Mouse (Mus musculus) layer of hippocampus, postnatal 10 days (tissue): ENCODE data around the gene Dmc1. TPM values are rescaled to one million over a fixed set of nuclear protein-coding genes. Genes with fewer than 3 reads are reported as not detected.
A peak's percentile ranks its signal among the peaks of the same experiment; 100 is the strongest.

Source experiments
- DNase-seq, 2 experiments: peaks; one replicate each; pipeline ENCODE4 v3.0.0; 2021; ENCODE audit warnings: low spot score in 2 of 2
- long read RNA-seq: library from polyadenylated mRNA; stranded (forward); transcript quantifications from one replicate; pipeline ENCODE4 v2.0.0, GENCODE M21; 2023
- total RNA-seq, 2 experiments: library from RNA; stranded (reverse); gene quantifications; 2 replicates each; pipeline ENCODE4 v1.2.3; 2021

Gene Dmc1
- total RNA-seq, result 1 to 10 TPM; 1.3 to 1.7 TPM
- long read RNA-seq, result 0 reads

DNA sequence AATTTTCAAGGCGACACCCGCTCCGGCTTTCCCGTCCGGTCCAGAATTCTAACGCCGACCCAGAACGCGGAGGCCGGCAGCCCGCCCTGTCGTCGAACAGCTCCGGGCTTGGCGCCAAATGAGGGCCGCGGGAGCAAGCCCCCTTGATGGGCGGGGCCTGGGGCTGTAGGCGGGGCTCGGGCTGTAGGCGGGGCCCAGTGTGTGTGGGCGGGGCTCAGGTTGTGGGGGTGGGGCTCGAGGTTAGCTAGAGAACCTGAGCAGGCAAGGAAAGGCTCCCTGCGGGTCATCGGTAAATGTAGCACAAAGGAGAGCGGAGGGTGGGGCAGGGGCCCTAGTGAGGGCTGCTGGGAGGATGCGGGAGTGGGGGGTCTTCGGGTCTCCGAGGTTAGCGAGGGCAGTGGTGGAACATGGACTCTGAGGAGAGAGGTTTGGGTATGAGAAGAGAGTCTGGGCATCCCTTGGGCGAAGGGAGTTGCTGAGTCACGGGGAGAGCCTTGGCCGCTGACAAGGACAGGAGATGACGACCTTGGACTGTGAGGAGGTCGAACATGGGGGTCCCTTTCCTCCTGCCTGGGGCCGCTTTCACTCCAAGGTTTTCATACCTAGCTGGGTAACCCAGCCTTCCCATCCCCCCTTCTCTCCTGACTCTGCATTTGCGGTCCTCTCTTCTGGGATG is at the start of gene Dmc1:
Gene Dmc1 (minus strand): TSS at position 120 of the 676 bp plus-strand sequence.
- peak; percentile 43 to 54 for DNase-seq

DNA sequence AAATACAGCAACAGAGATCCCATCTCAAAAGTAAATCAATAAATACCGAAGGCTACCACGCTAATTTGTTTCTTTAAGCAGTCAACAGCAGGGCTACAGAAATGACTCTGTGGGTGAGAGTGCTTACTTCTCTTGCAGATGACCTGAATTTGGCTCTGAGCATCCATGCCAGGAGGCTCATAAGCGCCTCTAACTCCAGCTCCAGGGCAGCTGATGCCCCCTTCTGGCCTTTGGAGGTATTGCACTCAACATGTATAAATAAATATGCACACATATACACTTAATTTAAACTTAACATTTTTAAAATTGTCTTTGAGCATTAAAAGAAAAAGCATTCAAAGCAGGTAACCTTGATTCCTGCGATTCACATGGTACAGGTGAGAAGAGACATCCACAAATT is 46.6 kb upstream of the Dmc1 start:
- no peak for DNase-seq

DNA sequence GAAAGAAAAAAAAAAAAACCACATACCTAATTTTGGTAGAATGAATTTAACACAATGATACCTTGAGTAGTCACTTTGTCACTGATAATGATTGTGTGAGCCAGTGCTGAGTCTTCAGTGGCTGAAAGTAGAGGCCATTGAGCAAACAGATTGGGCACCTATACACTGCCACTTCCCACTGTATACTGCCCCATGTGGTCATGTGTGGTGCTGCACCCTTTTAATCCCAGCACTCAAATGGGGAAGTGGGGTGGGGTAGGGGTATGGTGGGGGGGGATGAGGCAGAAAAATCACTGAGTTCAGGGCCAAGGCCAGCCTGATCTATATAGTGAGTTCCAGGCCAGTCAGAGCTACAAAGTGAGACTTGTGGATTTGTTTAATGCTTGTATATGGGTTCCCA is 45.7 kb upstream of the Dmc1 start:
- DNase-seq, result peak; percentile 56 to 59

DNA sequence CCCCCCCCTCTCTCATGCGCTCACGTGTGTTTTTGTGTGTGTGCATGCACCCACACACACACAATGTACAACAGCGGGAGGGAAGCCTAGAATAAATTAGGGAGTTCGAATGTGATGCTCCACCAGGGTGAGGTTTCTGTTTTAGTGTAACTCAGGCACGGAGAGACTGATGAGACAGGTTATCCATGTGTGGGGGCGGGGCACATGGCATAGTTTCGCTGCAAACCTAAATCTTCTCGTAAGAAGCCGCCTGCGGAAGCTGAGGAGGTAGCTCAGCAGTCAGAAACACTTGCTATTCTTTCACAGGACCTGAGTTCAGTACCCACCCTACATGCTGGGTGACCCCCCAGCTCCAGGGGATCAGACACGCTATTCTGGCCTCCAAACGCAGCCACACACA is 43.2 kb upstream of the Dmc1 start:
- DNase-seq, result no peak

DNA sequence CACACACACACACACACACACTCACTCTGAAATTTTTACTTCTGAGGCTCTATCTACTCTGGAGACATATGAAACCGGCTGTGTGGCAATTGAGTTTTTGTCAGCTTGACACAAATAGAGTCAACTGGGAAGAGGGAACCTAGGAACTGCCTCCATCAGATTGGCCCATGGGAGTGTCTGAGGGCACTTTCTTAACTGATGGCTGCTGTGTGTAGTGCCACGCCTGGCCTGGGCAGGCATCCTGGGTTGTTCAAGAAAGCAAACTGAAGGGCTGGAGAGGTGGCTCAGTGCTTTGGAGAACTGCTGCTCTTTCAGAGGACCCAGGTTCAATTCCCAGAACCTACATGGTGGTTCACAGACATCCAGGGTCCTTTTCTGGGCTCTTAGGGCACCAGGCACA is 40.6 kb upstream of the Dmc1 start:
- DNase-seq, result no peak

DNA sequence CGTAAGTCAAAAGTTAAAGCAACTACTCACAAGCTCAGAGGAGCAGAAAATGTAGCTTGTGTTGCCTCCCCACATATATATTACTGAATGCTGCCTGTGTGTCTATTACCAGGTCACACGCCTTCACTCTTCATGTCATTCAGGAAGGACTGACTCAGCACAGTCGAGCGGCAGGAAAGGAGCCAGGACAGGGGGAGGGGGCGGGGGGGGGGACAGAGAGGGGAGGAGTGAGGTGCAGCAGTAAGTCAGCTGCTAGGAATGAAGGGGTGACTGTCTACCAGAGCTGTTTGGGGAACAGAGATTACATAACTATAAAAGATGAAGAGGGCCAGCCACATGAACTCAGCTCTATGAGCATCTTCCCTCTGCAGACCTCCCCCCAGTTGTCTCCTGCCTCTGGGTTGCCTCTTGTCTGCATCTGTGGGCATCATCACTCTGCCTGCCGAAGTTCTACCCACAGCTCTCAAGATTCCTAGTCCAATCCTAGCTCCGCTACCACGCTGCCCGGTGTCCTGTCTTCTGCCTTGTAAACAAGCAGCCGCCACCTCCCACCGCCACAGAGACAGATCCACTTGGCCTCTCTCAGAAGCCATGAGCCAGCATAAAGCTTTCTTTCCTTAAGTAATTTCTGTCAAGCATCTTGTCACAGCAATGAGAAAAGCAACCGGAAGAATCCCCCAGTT is 36.4 kb upstream of the Dmc1 start:
- DNase-seq, result no peak

DNA sequence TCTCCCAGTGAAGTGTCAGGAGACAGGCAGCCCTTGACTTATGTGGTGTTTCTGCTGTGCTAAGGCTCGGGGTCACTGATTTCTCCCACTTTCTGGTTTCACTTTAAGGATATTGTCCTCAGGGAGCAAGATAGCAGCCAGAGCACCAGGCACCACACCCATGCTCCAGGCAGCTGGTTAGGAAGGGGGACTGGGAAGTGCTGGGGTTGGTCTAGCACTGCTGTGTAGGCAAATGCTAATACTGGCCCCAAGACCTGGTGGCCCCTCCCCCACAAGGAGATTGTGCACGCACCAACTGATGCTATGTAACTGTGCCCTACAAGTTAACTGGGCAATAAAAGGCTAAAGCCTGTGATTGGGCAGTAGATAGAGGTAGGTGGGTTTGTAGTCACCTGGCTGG is 25.6 kb upstream of the Dmc1 start:
- no peak for DNase-seq

DNA sequence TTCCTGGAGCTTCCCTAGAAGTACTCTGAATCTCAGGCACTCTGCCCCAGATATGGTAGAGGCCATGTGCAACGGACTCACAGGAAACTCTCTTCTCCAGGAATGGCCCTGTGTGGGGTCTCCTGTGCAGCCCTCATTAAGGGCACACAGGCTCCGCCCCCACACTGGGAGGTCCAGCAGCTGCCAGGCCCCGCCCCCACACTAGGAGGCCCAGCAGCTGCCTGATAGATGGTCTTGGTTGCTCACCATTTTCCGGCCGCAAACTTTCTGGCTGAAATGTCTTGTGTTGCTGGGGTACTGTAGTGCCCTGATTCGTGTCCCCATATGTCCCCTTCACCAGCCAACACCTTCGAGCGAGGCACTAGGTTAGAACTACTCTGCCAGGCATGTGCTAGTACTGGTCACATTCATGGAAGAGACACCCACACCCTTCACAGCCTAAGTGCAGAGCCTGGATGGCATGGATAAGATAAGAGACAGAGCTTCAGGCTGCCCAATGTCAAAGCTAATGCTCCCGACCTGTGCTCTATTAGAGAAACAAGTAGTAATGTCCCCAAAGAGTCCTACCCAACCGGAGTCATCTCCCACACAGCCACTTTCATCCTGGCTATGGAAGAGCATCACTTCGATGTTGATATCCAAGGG is 15.0 kb upstream of the Dmc1 start:
- no peak for DNase-seq

DNA sequence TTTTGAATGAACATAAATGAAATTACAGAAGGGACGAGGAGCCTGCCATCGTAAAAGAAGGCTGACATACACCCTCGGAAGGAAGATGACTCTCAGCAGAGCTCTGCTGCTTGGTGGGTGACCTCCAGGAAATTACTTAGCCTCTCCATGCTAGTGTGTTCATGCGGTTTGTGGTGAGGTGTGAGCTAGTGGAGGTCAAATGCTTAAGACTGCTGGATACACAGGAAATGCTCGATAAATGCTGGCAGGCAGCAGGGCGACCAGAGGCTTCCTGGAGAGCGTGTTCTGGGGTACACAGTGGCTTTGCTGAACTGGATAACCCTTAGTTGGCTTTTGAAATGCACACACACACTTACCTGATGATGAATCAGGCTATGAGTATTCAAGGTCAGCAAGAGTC is 13.5 kb upstream of the Dmc1 start:
- DNase-seq, result no peak

DNA sequence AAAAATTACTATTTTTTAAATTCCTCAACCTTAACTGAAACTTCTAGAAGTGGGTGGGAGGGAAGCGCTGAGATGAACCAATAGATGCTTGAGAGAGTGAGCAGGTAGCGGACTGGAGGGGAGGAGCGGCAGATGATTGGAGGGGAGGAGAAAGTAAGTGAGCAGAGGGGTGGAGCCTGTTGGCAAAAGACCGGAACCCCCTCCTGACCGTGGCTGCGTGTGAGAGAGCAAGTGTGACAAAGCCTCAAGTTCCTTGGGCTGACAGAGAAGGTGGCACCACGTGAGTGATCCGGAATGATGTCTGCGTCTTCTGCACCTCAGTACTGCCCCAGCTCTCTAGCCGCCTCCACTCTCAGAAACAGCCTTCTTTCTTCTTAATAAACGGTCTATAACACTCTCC is 12.2 kb upstream of the Dmc1 start:
- DNase-seq, result no peak

DNA sequence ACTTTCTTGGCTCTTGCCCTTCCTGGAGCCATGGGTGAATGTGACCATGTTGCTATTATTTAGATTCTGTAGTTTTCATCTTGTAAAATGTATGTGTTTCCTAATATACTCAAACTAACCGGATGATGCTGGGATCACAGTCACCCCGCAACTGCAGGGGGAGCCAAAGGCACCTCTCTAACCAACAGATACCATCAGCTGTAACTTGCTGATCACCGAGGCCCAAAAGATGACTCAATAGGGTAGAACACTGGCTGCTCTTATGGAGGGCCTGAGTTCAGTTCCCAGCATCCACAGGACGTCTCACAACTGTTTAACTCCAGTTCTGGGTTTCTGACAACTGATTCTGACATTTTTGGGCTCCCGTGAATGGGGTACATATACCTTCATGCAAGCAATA is 11.8 kb upstream of the Dmc1 start:
- DNase-seq, result no peak

DNA sequence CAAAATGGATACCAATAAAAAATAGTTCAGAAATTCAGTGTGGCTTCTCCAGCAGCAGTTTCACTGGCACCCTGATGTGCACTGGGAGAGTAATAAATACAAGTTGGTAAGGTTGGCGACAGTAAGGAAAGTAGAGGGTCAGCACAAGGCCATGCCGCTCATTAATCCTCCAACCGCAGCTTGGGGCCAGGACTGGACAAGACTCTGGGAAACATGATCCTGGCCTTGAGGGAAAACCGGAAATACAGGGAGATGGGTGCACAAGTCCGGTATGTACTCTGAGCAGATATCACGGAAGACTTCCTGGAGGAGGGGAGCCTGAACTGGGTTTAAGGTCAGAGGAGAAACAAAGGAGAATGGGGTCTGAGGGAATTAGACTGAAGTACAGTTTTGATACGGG is 10.6 kb upstream of the Dmc1 start:
- DNase-seq, result no peak

DNA sequence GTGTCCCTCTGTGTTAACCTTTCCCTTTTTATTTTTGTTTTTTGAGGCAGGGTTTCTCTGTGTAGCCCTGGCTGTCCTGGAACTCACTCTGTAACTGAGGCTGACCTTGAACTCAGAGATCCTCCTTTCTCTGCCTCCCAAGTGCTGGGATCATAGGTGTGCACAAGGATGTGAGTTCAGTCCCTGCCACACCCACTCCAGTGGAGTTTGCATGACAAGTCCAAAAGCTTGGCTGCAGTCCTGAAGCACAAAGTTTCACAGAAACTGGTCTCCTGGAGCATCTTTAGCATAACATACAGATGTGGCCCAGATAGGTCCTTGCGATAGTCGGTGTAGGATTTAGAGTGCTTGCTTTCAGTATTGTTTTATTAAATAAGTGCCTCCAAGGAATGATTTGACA is 4.3 kb upstream of the Dmc1 start:
- no peak for DNase-seq

DNA sequence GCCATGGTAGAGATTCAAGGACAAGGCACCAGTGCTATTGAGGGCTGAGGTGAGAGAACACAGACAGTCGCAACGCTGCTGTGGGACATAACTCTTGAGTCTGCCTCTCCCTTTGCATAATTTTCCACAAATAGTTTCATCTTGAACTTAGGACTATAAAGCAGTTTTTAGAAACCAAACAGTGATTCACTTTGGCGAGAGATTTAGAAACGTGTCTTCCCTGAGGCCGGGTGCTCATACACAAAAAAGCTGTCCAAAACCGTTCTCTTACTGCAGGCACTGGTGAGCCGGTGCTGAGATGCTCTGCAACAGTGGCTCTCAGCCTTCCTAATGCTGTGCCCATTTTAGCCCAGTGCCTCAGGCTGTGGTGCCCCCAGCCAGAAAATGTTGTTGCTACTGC is 3.3 kb upstream of the Dmc1 start:
- DNase-seq, result no peak

DNA sequence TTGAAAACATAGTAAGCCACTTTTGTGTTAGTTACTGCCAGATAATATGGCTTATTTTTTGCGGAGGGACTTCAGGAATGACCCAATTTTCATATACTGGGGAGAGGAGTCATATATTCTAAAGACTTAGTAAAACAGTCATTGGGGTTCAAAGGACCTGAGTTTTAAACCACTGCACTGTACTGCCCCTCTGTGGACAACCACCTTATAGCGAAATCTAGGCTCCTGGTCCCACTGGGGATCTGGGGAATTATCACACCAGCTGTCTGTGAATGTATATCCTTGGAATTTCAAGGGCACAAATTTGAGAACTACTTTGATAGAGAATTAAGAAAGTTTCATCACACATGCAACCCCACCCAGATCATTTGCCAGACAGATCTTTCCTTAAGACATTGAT is 2.8 kb upstream of the Dmc1 start:
- DNase-seq, result peak; percentile 39 to 40

DNA sequence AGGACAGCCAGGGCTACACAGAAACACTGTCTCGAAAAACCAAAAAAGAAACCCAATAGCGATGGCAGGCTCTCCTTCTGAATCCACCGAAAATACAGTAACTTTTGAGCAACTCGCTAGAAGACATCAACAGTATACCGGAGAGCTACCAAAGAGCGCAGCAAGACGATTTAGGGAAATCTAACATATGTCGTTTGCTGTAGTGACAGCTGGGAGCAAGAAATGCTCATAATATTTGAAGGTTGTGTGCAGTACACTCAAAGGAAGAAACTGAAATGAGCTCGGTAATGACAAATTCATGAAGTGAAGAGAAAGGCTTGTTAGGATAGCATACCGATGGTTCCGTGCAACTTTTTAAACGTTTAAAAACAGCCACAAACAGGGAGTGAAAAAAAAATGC is 1.3 kb upstream of the Dmc1 start:
- no peak for DNase-seq

DNA sequence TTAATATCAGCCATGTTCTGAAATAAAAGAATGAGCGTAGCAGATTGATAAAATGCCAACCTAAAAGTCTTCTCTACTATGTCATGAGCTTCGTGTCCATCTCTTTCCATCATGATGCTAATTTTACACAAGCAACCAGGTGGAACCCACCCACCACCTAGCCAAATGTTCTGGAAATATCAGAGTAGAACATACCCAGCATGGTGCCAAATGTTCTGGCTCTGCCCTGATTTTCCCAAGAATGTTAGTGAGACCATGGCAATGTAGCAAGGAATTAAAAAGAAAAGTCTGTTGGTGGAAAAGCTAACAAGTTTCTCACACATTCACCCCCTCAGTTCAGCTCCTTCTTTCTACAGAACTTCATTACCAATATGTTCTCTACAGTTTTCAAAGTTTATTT is 4.7 kb downstream of the Dmc1 start:
- DNase-seq, result no peak

DNA sequence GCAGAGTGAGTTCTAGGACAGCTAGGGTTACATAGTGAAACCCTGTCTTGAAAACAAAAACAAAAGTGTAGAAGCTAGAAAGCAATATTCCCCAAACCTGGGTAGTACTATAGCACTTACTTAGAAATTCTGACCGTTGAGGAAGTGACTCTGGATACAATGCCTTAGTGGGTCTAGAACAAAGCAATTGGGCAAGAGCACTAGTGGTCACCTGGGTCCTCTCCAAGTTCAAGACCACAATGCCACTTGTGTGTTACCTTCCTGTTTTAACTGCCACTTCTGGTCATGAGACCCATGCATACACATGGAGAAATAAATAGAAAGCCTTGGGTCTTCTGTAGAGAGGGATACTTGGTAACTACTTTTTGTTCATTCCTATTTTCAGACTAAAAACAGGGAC is 6.2 kb downstream of the Dmc1 start:
- no peak for DNase-seq

DNA sequence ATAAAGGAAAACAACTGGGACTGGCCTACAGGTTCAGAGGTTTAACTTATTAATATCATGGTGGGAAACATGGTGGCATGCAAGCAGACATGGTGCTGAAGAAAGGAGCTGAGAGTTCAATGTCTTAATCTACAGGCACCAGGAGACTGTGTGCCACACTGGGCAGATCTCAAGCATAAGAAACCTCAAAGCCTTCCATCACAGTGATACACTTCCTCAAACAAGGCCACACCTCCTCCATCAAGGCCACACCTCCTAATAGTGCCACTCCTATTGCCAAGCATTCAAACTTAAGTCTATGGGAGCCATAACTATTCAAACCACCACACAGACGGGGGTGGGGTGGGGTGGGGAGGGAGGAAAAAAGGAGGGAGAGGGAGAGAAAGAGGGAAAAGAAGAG is 23.3 kb downstream of the Dmc1 start:
- no peak for DNase-seq

DNA sequence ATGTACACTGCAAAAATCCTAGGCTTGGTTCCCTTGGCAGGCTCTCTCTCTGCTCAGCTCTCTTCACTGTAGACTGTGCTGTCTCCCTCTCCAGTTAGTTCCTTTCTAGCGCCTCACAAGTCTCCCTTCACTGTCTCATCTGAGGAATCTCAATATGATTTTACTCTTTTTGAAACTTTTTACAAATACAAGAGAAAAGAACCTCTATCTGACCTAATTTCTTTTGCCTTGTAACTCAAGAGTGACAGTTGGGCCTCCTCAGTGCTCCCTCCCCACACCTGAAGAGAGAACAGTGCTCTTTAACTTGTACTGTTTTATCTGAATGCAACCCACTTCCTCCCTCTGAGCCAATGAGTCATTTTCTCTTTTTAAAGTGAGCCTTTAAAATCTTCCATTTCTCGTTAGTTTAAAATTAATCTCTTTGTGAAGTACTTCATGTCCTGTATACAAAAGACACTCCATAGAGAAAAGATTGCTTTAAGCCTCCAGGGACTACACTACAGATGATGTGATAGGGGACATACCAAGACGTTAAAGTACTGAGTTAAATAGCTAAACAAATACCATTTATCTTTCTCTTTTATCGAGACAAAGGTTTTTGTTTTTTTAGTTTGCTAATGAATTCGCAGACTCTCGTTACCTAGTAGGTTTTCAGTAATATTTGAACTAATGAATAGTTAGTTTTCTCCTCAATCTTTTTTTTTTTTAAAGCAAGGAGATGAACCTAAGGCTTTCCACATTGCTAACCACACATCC is 27.1 kb downstream of the Dmc1 start:
- DNase-seq, result no peak

DNA sequence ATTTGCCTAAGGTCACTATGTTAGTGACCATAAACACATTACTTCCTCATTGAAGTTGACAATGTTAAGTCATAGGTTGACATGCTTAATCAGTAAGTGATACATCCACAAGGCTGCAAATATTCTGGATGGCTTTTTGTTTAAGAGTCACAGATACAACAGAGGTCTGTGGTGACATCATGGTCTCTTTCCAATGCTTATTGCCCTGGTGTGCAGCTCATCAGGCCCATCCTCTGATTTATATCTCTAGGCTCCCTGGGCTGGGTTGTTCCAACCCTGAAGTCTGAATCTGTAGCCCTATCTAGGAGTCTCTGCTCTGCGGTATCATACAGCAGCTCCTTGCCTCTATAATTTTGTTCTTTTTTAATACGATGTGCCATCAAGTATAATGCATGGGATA is 28.0 kb downstream of the Dmc1 start:
- no peak for DNase-seq
